Mouse (Mus musculus): Measurements from ENCODE around the gene Unc79. TPM values are rescaled to one million over a fixed set of nuclear protein-coding genes. Genes with fewer than 3 reads are reported as not detected.
A peak's percentile ranks its signal among the peaks of the same experiment; 100 is the strongest.

The Unc79 gene
- total RNA-seq, 2 experiments from 2014 or later: 0.05 TPM; not detected in 1

GRCm38 (mm10) chr12:103036692-103037091 is 88.0 kb downstream of the Unc79 start:
- no peak for ATAC-seq (replicated peaks; ENCODE audit: low FRiP score, low TSS enrichment, poor library complexity, severe bottlenecking)

GRCm38 (mm10) chr12:103039332-103039731 is 90.7 kb downstream of the Unc79 start:
- no peak for ATAC-seq (replicated peaks; ENCODE audit: low FRiP score, low TSS enrichment, poor library complexity, severe bottlenecking)

GRCm38 (mm10) chr12:103040136-103040535 is 91.5 kb downstream of the Unc79 start:
- no peak for ATAC-seq (replicated peaks; ENCODE audit: low FRiP score, low TSS enrichment, poor library complexity, severe bottlenecking)

GRCm38 (mm10) chr12:103041401-103041800 is 92.7 kb downstream of the Unc79 start:
- ATAC-seq (replicated peaks; ENCODE audit: low FRiP score, low TSS enrichment, poor library complexity, severe bottlenecking): no peak

- ATAC-seq (replicated peaks; ENCODE audit: low FRiP score, low TSS enrichment, poor library complexity, severe bottlenecking): no peak
Observed at GRCm38 (mm10) chr12:103042711-103043110, 94.1 kb downstream of the Unc79 start.

- no peak for ATAC-seq (replicated peaks; ENCODE audit: low FRiP score, low TSS enrichment, poor library complexity, severe bottlenecking)
Observed at GRCm38 (mm10) chr12:103044422-103044821, 95.8 kb downstream of the Unc79 start.

GRCm38 (mm10) chr12:103049865-103050264 is 101.2 kb downstream of the Unc79 start:
- no peak for ATAC-seq (replicated peaks; ENCODE audit: low FRiP score, low TSS enrichment, poor library complexity, severe bottlenecking)

GRCm38 (mm10) chr12:103059321-103060053 is 110.8 kb downstream of the Unc79 start:
- no peak for ATAC-seq (replicated peaks; ENCODE audit: low FRiP score, low TSS enrichment, poor library complexity, severe bottlenecking)

GRCm38 (mm10) chr12:103060791-103061190 is 112.1 kb downstream of the Unc79 start:
- no peak for ATAC-seq (replicated peaks; ENCODE audit: low FRiP score, low TSS enrichment, poor library complexity, severe bottlenecking)

GRCm38 (mm10) chr12:103062133-103062532 is 113.5 kb downstream of the Unc79 start:
- no peak for ATAC-seq (replicated peaks; ENCODE audit: low FRiP score, low TSS enrichment, poor library complexity, severe bottlenecking)

GRCm38 (mm10) chr12:103064944-103065343 is 116.3 kb downstream of the Unc79 start:
- ATAC-seq (replicated peaks; ENCODE audit: low FRiP score, low TSS enrichment, poor library complexity, severe bottlenecking): peak; percentile 82; the same call in 1 of the 2 replicates

- ATAC-seq (replicated peaks; ENCODE audit: low FRiP score, low TSS enrichment, poor library complexity, severe bottlenecking): no peak
Observed at GRCm38 (mm10) chr12:103068161-103068560, 119.5 kb downstream of the Unc79 start.

- no peak for ATAC-seq (replicated peaks; ENCODE audit: low FRiP score, low TSS enrichment, poor library complexity, severe bottlenecking)
Observed at GRCm38 (mm10) chr12:103069565-103069964, 120.9 kb downstream of the Unc79 start.

GRCm38 (mm10) chr12:103073953-103074352 is 125.3 kb downstream of the Unc79 start:
- no peak for ATAC-seq (replicated peaks; ENCODE audit: low FRiP score, low TSS enrichment, poor library complexity, severe bottlenecking)

GRCm38 (mm10) chr12:103078751-103079150 is 130.1 kb downstream of the Unc79 start:
- no peak for ATAC-seq (replicated peaks; ENCODE audit: low FRiP score, low TSS enrichment, poor library complexity, severe bottlenecking)

GRCm38 (mm10) chr12:103080055-103080454 is 131.4 kb downstream of the Unc79 start:
- ATAC-seq (replicated peaks; ENCODE audit: low FRiP score, low TSS enrichment, poor library complexity, severe bottlenecking): no peak

GRCm38 (mm10) chr12:103091831-103092230 is 143.2 kb downstream of the Unc79 start:
- no peak for ATAC-seq (replicated peaks; ENCODE audit: low FRiP score, low TSS enrichment, poor library complexity, severe bottlenecking)

GRCm38 (mm10) chr12:103095160-103095559 is 146.5 kb downstream of the Unc79 start:
- ATAC-seq (replicated peaks; ENCODE audit: low FRiP score, low TSS enrichment, poor library complexity, severe bottlenecking): no peak

GRCm38 (mm10) chr12:103099185-103099584 is 150.5 kb downstream of the Unc79 start:
- no peak for ATAC-seq (replicated peaks; ENCODE audit: low FRiP score, low TSS enrichment, poor library complexity, severe bottlenecking)

- peak; percentile 47; the same call in 1 of the 2 replicates for ATAC-seq (replicated peaks; ENCODE audit: low FRiP score, low TSS enrichment, poor library complexity, severe bottlenecking)
Observed at GRCm38 (mm10) chr12:103100088-103100487, 151.4 kb downstream of the Unc79 start.

- ATAC-seq (replicated peaks; ENCODE audit: low FRiP score, low TSS enrichment, poor library complexity, severe bottlenecking): no peak
Observed at GRCm38 (mm10) chr12:103103041-103103440, 154.4 kb downstream of the Unc79 start.

All from megakaryocyte-erythroid progenitor cell, adult 5-6 weeks (primary cell).